Mouse (Mus musculus) layer of hippocampus, postnatal 14 days (tissue): ENCODE results near the gene Slc26a6. TPM values are rescaled to one million over a fixed set of nuclear protein-coding genes. Genes with fewer than 3 reads are reported as not detected.

Experiments
- DNase-seq, 2 experiments: peaks; one replicate each; pipeline ENCODE4 v3.0.0; 2021 to 2022; ENCODE audit warnings: low spot score in 2 of 2, mixed read lengths in 1 of 2
- microRNA-seq, 2 experiments: library from miRNA; unstranded; fragments of <30 nt; microRNA quantifications; one replicate each; pipeline ENCODE4 v1.2.0; 2021
- total RNA-seq, 2 experiments: library from RNA; stranded (reverse); gene quantifications; 2 replicates each; pipeline ENCODE4 v1.2.3; 2021

The Slc26a6 gene
- total RNA-seq, 2 experiments from 2014 or later = 31.5 to 33.6 TPM

GRCm38 (mm10) chr9:108953081-108953636 lies 100.1 kb downstream of the Slc26a6 start, which contains the start of gene Col7a1:
Gene Col7a1 (plus strand): TSS chr9:108953586.
- DNase-seq = no peak

- no peak for DNase-seq
Observed at GRCm38 (mm10) chr9:108955241-108955640, 102.2 kb downstream of the Slc26a6 start.

GRCm38 (mm10) chr9:108955846-108956245 lies 102.8 kb downstream of the Slc26a6 start:
- no peak for DNase-seq

Small RNA genes within 50 kb of the gene (microRNA-seq; reads per million reads assigned to microRNA genes)
- 0 reads per million in 2 experiments for gene Gm23156

Other genes with a start within 250 kb of the Slc26a6 start
- gene Arih2, start 203.9 kb upstream of the Slc26a6 start, total RNA-seq = 10 to 100 TPM; 50.2 to 50.6 TPM
- gene Slc25a20, start 191.2 kb upstream of the Slc26a6 start, total RNA-seq = 10 to 100 TPM; 19.6 to 26.3 TPM
- gene Prkar2a, start 164.0 kb upstream of the Slc26a6 start, total RNA-seq = 10 to 100 TPM; 43.5 to 49.4 TPM
- 100 to 1,000 TPM; 201 to 212 TPM for gene Ip6k2, start 69.5 kb upstream of the Slc26a6 start, total RNA-seq
- 10 to 100 TPM; 47.2 to 52.3 TPM for gene Nckipsd, start 44.9 kb upstream of the Slc26a6 start, total RNA-seq
- gene Celsr3, start 27.0 kb upstream of the Slc26a6 start, total RNA-seq = 10 to 100 TPM; 54.2 to 57.1 TPM
- gene Tmem89, start 61.3 kb downstream of the Slc26a6 start, total RNA-seq = under 1 TPM; 0.37 to 0.43 TPM
- 100 to 1,000 TPM; 388 to 394 TPM for gene Uqcrc1, start 83.3 kb downstream of the Slc26a6 start, total RNA-seq
- gene Col7a1, start 100.3 kb downstream of the Slc26a6 start, total RNA-seq = 1 to 10 TPM; 5.0 TPM
- gene Ucn2, start 132.7 kb downstream of the Slc26a6 start, total RNA-seq = not detected
- gene Pfkfb4, start 138.5 kb downstream of the Slc26a6 start, total RNA-seq = 10 to 100 TPM; 13.7 to 17.8 TPM
- 10 to 100 TPM; 42.5 to 49.9 TPM for gene Shisa5, start 185.3 kb downstream of the Slc26a6 start, total RNA-seq
- gene Trex1, start 206.5 kb downstream of the Slc26a6 start, total RNA-seq = 10 to 100 TPM in 1 of 2 experiments, 1 to 10 TPM in 1; 9.9 to 10.8 TPM
- 10 to 100 TPM; 27.3 to 31.7 TPM for gene Atrip, start 220.8 kb downstream of the Slc26a6 start, total RNA-seq
- gene Ccdc51, start 229.2 kb downstream of the Slc26a6 start, total RNA-seq = 1 to 10 TPM; 7.4 to 9.4 TPM
- 100 to 1,000 TPM; 304 to 316 TPM for gene Tma7, start 229.3 kb downstream of the Slc26a6 start, total RNA-seq
- gene Plxnb1, start 242.1 kb downstream of the Slc26a6 start, total RNA-seq = 10 to 100 TPM; 90.5 to 91.9 TPM